Mouse (Mus musculus) urinary bladder, adult 2 months (tissue): ENCODE measurements around the gene Aaas. TPM values are rescaled to one million over a fixed set of nuclear protein-coding genes. Genes with fewer than 3 reads are reported as not detected.

Experiments used
- DNase-seq: peaks from one replicate; pipeline ENCODE4 v3.0.0; 2022; ENCODE audit warnings: low spot score
- polyA plus RNA-seq: library from polyadenylated mRNA; depleted of rRNA; stranded (reverse); fragments of >200 nt; gene quantifications from 2 replicates; pipeline ENCODE4 v1.2.3, GENCODE M21; 2012; rRNA removed

The Aaas gene
- 19.1 and 21.4 TPM in 2 replicates for polyA plus RNA-seq

DNA sequence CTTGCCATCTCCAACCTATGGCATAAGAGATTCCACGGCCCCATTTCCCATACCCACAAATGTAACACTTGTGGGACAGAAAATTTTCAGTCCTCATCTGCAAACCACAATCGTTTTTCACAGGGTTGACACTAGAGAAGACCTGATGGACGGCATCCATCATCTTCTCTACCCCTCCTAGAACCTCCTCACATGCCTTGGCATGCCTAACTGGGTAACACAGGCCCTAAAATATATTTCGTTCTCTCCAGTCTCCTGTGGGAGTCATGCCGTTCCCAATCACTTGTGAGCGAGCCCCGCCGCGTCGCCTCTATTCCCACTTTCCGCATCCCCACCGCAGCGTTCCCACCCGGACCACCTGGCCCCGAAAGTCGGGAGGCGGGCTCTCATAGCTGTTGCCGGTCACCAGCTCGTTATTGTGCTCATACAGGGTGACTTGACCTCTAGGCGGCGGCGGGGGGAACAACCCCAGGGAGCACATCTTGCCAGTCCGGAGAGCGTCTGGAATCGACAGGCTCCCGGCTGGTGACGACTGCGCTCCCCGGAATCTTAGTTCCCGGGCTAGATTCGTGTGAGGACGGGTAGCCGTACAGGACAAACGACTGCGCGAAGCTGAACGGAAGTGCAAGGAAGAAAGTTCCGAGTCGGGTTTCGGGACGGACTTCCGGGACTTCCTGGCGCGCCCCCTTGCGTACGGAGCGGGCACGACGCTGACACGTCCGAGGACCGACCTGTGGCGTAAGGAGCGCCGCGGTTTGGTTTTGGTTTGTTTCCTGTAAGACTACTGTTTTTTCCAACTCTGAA is at the start of gene Aaas:
Gene Aaas (minus strand): TSS at position 634 of the 804 bp plus-strand sequence.
- DNase-seq = peak; percentile 89

DNA sequence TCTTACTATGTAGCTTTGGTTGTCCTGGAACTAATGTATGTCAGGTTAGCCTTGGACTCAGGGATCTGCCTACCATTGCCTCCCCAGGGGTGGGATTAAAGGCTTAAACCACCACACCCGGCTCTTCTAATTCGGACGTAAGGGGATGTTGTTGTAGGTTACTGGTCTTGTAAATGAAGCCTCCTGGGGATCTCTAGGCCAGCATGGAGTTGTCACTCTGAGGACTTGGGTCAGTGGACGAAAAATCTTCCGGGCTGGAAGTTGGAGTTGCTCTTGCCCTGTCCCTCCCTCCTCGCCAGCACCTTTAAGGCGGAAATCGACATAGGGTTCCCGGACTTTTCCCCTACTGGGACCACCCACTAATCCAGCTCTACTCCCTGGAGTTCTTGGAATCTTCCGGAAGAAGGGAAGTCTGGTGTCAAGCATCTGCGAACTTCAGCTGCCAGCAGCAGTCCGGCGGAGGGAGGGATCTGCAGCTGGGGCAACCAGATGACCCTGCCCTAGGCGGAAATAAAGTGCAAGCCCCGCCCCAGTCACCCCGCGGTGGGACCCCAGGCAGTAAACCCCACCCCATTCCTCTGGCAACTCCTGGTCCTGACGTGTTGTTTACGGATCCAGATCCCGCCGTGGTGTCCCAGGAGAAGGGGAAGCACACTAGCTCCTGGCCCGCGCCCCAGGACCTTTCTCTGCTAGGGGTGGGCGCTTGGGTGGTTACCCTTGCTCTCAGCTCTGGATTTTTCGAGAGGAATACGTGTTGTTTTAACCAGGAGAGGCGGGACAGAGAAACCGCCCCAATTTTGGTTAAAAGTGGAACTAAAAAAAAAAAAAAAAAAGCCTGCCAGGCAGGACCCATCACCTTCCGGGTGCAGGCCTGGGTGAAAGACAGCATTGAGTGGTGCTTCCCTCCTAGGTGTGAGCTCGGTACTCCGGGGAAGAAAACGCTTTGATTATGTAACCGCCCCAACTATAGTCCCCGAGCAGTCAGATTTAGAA is 49.0 kb upstream of the Aaas start:
- DNase-seq = peak; percentile 76

DNA sequence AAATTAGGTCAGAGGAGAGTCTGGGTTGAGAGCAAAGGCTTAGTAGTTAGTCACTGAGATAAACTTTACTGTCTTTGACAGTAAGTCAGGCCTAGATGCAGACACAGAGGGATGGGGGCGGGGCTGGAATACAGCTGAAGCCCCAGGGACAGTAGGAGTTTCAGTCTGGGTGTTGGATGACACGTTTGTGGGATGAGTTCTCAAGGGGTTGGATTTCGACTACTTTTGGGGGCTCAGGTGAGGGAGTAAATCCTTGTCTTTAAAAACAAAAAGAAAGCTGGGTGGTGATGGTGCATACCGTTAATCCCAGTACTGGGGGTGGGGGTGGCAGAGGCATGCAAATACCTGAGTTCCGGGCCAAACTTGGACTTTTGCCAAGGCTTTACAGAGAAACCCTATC is 48.1 kb upstream of the Aaas start:
- DNase-seq = no peak

DNA sequence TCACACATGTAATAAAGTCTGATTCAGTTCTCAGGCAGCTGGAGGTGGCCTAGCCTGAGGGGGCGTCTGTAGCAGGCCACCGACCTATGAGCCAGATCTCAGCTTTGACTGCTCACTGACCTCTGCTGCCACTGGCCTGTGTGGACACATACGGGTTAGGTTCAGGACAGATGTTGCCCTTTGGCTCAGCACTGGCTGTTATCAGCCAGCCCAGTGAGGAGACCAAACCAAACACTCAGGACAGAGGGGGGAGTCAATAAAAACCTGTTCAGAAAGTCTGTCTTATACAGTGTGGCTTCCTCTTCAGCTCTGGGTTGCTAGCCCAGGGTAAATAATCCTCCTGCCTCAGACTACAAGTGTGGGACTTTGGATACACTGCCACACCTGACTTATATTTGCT is 44.5 kb upstream of the Aaas start:
- DNase-seq = no peak

- no peak for DNase-seq
These were observed 43.0 kb upstream of the Aaas start for GRCm38 (mm10) chr15:102393584-102394014.

GRCm38 (mm10) chr15:102392520-102392919 is 41.9 kb upstream of the Aaas start:
- no peak for DNase-seq

- DNase-seq = no peak
These were observed 38.4 kb upstream of the Aaas start for GRCm38 (mm10) chr15:102388942-102389341.

DNA sequence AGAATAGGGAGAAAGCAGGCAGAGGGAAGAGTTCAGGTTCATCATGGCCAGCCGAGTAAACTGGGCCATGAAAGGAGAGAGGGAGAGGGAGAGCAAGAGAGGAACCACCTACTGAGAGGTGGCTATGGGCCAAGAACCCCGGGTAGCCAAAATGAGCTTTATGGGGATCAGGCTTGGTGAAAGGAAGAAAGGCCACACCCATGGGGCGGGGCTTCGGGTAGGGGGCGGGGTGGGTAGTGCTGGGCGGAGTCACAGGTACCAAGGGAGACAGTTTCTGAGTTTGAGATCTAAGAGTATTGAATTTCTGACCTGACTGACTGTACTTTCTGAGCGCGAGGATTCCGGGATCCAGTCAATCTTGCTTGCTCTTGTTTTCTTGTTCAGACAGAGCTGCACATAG is 36.1 kb upstream of the Aaas start:
- no peak for DNase-seq

GRCm38 (mm10) chr15:102383671-102384070 is 33.1 kb upstream of the Aaas start:
- no peak for DNase-seq

GRCm38 (mm10) chr15:102381575-102381974 is 31.0 kb upstream of the Aaas start:
- DNase-seq = peak; percentile 73

DNA sequence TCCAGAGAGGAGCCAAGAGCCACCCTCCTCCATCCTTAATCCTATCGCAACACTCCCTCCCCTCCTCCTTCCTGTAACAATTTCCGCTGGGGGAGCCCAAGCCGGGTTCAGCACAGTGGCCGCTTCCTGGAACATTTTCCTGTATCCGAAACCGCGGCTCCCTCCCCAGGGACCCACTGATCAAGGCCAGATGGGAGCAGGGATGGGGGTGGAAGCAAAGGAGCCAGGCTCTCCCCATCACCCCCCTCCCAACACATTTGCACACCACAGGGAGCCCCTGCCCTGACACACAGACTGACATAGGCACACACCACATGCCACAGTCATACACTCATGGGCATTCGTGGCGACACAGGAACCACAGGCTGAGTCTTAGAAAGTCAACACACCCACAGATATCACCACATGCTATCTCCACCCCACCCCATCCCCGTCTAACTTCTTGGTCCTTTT is 27.3 kb upstream of the Aaas start:
- no peak for DNase-seq

- peak; percentile 65 for DNase-seq
These were observed 26.6 kb upstream of the Aaas start for GRCm38 (mm10) chr15:102377163-102377543.

- DNase-seq = no peak
These were observed 26.0 kb upstream of the Aaas start for GRCm38 (mm10) chr15:102376453-102377162.

- DNase-seq = no peak
These were observed 20.2 kb upstream of the Aaas start for GRCm38 (mm10) chr15:102370727-102371126.

- no peak for DNase-seq
These were observed 19.4 kb upstream of the Aaas start for GRCm38 (mm10) chr15:102369972-102370371.

GRCm38 (mm10) chr15:102366733-102367344 is 16.3 kb upstream of the Aaas start, which contains the start of gene Sp7:
Gene Sp7 (minus strand): TSS chr15:102367182.
- DNase-seq = no peak

- no peak for DNase-seq
These were observed 15.7 kb upstream of the Aaas start for GRCm38 (mm10) chr15:102366238-102366637.

DNA sequence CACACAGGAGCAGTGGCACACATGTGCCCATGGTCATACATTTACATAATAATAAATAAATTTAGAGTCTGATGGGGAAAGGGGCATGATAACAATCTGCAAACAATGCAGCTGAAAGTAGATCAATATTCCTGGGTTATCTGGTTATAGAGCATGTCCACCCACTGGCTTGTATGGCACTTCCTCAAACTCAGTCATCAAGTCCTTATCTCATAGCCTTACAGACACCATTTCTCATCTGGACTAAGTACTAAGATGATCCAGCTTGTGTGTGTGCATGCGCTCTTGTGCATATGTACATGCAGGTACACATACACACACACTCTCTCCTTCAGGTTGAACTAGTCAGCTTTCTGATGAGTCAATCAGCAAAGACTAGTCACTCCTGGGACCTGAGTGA is 14.1 kb upstream of the Aaas start:
- DNase-seq = no peak

- no peak for DNase-seq
These were observed 12.1 kb upstream of the Aaas start for GRCm38 (mm10) chr15:102362648-102363047.

DNA sequence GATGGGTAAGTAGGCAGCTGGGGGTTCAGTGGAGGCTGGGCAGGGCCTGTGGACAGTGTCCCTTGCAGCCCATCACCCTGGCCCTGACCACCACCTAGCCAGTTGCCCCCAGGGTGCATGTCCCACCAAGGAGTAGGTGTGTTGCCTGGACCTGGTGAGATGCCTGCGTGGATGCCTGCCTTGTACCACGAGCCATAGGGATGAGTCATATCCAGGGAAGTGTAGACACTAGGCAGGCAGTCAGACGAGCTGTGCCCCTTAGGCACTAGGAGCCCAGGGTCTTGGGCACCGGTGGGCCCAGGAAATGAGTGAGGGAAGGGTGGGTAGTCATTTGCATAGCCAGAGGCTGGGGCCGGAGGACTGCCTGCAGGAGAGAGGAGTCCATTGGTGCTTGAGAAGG is 8.3 kb upstream of the Aaas start:
- no peak for DNase-seq

DNA sequence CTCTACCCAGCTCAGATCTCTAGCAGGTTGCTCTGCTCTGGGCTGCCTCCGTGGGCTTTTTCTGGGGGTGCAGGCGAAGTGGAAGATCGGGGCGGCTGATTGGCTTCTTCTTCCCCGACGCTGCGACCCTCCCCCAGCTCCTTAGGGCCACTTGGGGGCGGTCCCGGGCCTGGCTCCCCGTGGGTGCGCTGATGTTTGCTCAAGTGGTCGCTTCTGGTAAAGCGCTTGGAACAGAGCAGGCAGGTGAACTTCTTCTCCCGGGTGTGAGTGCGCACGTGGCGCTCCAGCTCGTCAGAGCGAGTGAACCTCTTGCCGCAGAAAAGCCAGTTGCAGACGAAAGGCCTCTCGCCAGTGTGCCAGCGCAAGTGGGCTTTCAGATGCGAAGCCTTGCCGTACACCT is 7.6 kb upstream of the Aaas start:
- DNase-seq = no peak
